16 mouse cellular contexts compared by ENCODE assay signal in the genomic region with DNA sequence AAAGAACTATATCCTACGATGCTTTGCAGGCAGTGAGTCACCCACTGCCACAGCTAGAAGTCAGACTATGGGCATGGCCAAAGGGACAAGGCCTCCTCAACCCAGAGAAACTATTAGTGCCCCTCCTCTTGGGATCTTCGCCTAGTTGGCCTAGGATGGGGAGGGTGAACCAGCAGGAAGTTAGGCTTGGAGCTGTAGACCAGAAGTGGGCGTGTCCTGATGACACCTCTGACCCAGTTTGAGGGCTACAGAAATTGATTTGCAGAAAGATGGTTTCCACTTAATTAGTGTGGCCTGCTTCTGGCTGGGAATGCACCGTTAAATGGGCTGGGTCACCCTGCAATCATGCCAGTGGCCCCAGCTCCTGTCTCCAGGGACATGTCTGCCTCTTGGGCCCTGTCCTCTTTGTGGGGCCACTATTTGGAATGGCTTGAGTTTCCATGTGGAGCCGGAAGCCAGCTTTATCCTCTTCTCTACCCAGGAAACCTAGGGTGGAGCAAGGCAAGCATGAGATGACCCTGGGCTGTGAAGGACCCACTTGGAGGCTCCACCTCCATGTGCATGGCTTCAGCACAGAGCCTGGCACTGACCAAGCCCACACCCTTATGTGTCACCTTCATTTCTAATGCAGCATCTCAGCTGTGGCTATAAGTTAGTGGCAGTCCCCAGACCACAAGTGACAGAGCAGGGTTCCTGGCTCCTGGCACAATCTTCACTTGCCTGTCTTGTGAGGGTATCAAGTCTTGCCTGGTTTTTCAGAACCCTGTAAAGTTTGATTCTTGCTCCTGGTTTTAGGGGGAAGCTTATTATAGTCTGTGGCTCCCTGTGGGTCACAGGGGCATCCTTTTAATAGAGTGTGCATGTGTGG. TPM values are rescaled to one million over a fixed set of nuclear protein-coding genes. Genes with fewer than 3 reads are reported as not detected.
DNase-seq lines count a peak whose midpoint lies in the region; TF ChIP-seq lines count a peak whose summit lies in the region.
"Had no signal": no experiment of that assay in that cellular context is flagged by ENCODE, and none has a peak within 500 bp of the region (broad histone marks: within the 10 kb centered on the region; RNA-seq: fewer than 3 reads in every experiment).

No protein-coding gene starts in this region.

- H3K27ac ChIP-seq in heart, adult 2 months = peak overlapping the region; percentile 23
- peak overlapping the region; percentile 85 for H3K27ac ChIP-seq in spleen, adult 2 months (ENCODE audit: insufficient read depth, low read length)
- H3K27ac ChIP-seq: hindbrain, postnatal 0 days; stomach, postnatal 0 days had no signal

- no peaks in the 10 kb centered on the region for H3K27me3 ChIP-seq in heart, adult 2 months (ENCODE audit: control insufficient read depth, insufficient read depth, low read length)
- H3K27me3 ChIP-seq in spleen, adult 2 months (ENCODE audit: control insufficient read depth, insufficient read depth, low read length) = no peaks in the 10 kb centered on the region

- TF ChIP-seq EP300 in heart, adult 2 months (IDR thresholded peaks at IDR 0.05; ENCODE audit: insufficient read depth, low read depth, low read length) = no peak

- DNase-seq in heart, adult 2 months = peak in 1 of 2 experiments; percentile 34
- no peak for DNase-seq in heart, adult 11 months
- no peak for DNase-seq in spleen, adult 2 months (ENCODE audit: low read depth in 1 of 2, low spot score in 2 of 2)
- no peak for DNase-seq in spleen, postnatal 36 days (ENCODE audit: low spot score in 2 of 2)
- peak; percentile 70 for DNase-seq in Muller cell, postnatal 12 days (ENCODE audit: inconsistent ontology term)
- peak; percentile 43 for DNase-seq in retina, embryonic 14.5 days (ENCODE audit: low spot score)
- DNase-seq in cerebellum, adult 18-20 months = no peak
- no peak for DNase-seq in frontal cortex, postnatal 36 days (ENCODE audit: low spot score in 2 of 2)
- DNase-seq: adrenal gland, adult 8-10 months; cerebellum, adult 11 months; cerebellum, postnatal 25 days; kidney, postnatal 10 days; liver; lung, postnatal 4 days had no signal

- peaks cover 11% of the 10 kb centered on the region for H3K4me1 ChIP-seq in heart, adult 2 months (ENCODE audit: control insufficient read depth, insufficient read depth, low read length)
- H3K4me1 ChIP-seq in spleen, adult 2 months (ENCODE audit: control insufficient read depth, insufficient read depth, insufficient read length) = peaks cover 51% of the 10 kb centered on the region; the same call in 1 of the 2 replicates

- TF ChIP-seq POLR2A in heart, adult 2 months (IDR thresholded peaks at IDR 0.05; ENCODE audit: insufficient read depth, low read depth, low read length) = no peak
- no peak for TF ChIP-seq POLR2A in spleen, adult 2 months (IDR thresholded peaks at IDR 0.05; ENCODE audit: low read depth, low read length)

- intact Hi-C loops in heart, adult 2 months (cut with DNase I) = no loop called here

- H3K9ac ChIP-seq in heart, adult 2 months (ENCODE audit: low read depth, low read length) = no peak overlapping the region

- WGBS in heart, adult 2 months = 46% methylated on average over 5 of the region's 5 CpGs
- 57% methylated on average over 5 of the region's 5 CpGs for WGBS in spleen, adult 2 months

- no peak for TF ChIP-seq CTCF in heart, adult 2 months (IDR thresholded peaks at IDR 0.05)
- TF ChIP-seq CTCF in spleen, adult 2 months (IDR thresholded peaks at IDR 0.05; ENCODE audit: extremely low read depth, insufficient read depth, insufficient read length, insufficient replicate concordance) = no peak

- no peak overlapping the region for H3K4me3 ChIP-seq in heart, adult 2 months
- H3K4me3 ChIP-seq in spleen, adult 2 months (ENCODE audit: extremely low read depth, insufficient read depth, insufficient read length) = no peak overlapping the region

- no peaks in the 10 kb centered on the region; the same call in 1 of the 2 replicates for H3K79me2 ChIP-seq in heart, adult 2 months (replicated peaks; ENCODE audit: control insufficient read depth, insufficient read depth, low read length)

- H3K36me3 ChIP-seq in heart, adult 2 months (ENCODE audit: control insufficient read depth, insufficient read depth, low read length) = no peaks in the 10 kb centered on the region
- H3K36me3 ChIP-seq in spleen, adult 2 months (ENCODE audit: control insufficient read depth, insufficient read depth, low read length) = peaks cover 8% of the 10 kb centered on the region

RNA-seq across cellular contexts. Expression of a gene that starts 50.1 kb away (rescaled TPM):
- under 1 TPM; 0.59 to 0.78 TPM for total RNA-seq in heart, adult 2 months (2021)
- polyA plus RNA-seq in heart, adult 2 months (2012; rRNA removed) = 0.27 and 0.53 TPM in 2 replicates
- 2.9 and 5.5 TPM in 2 replicates for polyA plus RNA-seq in spleen, adult 2 months (2012; rRNA removed)

RNA-seq across cellular contexts. Expression of a gene that starts 52.6 kb away (rescaled TPM):
- 10 to 100 TPM; 10.4 to 12.3 TPM for total RNA-seq in heart, adult 2 months (2021)
- polyA plus RNA-seq in heart, adult 2 months (2012; rRNA removed) = 3.3 and 5.3 TPM in 2 replicates
- 17.6 and 18.6 TPM in 2 replicates for polyA plus RNA-seq in spleen, adult 2 months (2012; rRNA removed)

Comparison
In these comparisons a context has a peak if more than half of its experiments do, and no peak if none do; other contexts are left out.
1. DNase-seq: peak in Muller cell, postnatal 12 days (single experiment) and retina, embryonic 14.5 days (single experiment); none in heart, adult 11 months (single experiment), spleen, adult 2 months (0 of 2), spleen, postnatal 36 days (0 of 2), cerebellum, adult 18-20 months (0 of 2) and frontal cortex, postnatal 36 days (0 of 2).